Mouse (Mus musculus): ENCODE measurements around the gene Olfr571. TPM values are rescaled to one million over a fixed set of nuclear protein-coding genes. Genes with fewer than 3 reads are reported as not detected.

The Olfr571 gene
- not detected in 4 replicates for total RNA-seq (2023)

DNA sequence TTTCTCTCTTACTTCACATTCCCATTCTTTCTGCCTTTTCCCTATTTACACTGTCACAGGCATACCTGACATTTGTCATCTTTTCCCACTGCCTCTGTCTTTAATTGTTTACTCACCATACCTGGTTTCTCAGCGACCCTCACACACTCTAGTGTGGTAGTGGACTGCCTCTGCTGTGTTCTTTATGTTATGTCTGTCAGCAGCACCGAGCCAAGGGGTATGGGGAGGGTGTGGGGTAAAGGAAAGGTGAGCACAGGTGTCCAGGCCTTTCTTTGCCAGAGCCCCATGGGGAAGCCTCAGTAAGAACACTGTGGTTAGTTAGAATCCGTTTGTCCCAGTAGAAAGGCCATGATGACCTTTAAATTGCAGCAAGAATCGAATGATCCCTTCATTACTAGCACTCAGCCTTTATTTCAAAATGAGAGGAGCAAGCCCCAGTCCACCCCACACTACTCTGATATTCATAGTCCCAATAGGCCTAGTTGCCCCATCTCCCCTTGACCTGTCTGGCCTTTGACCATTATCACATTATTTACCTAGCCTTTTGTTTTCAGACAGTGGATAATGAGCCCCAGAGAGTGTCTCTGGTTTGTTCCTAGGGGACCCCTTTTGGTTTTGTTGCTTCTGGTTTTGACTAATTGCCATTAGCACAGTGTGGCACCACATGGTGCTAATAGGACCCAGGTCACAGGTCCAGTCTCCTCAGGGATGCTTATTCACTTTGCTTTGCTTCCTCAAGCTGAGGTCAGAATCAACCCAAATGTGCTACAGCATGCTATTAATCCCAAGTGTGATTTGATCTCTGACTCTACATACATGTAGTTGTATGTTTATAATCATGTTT lies at the start of gene Olfr571:
Gene Olfr571, minus strand, starts transcription at position 505 of the 844 bp plus-strand sequence.

DNA sequence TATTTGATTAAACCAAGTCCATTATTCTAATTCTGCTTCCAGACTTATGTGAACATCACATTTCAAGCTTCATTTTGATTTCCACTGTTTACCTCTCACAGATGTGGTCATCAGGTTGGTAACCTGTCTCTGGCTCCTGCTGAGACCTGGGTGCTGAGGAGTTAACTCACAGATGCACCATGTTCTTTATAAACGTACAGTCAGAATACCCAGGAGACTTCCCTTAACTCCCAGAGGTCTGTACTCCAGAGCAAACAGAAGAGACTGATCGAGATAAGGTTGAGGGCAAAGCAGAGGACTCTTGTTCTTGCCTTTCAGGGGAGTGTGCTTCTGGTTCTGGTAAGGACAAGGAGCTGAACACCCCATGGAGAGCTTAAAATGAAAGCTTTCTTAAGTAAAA lies 45.0 kb upstream of the Olfr571 start, which contains the start of gene Olfr576:
Gene Olfr576, plus strand, starts transcription at position 301 of the 400 bp plus-strand sequence.

DNA sequence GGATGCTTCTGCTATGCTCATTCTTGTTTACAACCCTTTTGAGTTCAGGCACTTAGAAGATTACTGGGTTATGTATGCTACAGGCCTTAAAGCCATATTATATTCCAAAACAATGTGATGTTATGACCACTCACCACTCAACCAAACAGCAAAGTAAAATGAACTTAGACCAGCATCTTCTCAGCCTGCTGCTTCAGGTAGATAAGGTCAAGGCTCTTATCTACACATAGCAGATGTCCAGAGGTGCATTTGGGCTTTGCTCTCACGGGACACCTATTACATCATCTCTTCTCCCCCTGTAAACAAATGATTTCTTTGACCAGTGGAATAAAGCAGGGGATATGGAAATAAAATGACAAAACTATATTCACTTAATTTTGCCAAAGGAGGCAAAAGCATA lies 41.3 kb upstream of the Olfr571 start, which contains the start of gene Olfr575:
Gene Olfr575, minus strand, starts transcription at position 183 of the 400 bp plus-strand sequence.

DNA sequence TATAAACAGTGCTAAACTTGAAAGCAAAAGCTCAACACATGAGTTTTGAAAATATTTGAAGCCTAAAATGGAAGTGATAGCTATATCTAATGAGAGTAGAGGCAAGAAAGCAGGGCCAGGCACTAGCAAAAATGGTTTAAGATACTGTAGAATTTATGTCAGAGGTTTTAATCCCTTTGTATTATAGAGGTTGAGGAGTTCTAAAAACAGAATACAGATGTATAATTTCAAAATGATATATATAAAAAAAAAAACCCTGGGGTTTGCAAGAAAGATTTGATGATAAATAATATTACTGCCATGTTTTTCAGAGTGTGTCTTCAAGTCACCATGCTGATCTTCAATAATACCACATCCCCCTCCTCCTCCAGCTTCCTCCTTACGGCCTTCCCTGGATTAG lies 30.8 kb upstream of the Olfr571 start, which contains the start of gene Olfr574:
Gene Olfr574, plus strand, starts transcription at position 301 of the 400 bp plus-strand sequence.

DNA sequence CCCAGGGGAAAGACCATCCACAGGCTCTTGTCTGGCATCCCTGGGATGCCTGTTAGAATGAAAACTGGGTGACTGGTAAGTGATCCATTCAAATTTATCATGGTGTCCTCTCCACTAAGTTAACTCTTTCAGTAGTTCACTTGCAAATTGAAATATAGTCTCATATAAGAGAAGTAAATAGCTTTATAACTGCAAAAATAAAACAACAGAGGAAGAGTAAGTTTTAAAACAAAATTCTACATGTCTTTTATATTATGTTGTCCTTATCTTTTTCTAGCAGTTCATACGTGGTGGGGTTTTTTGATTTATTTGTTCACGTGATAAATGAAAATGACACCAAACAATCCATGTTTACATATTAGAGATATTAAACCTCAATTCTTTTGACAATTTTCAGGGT lies 25.1 kb upstream of the Olfr571 start, which contains the start of gene Olfr573-ps1:
Gene Olfr573-ps1, minus strand, starts transcription at position 101 of the 400 bp plus-strand sequence.

DNA sequence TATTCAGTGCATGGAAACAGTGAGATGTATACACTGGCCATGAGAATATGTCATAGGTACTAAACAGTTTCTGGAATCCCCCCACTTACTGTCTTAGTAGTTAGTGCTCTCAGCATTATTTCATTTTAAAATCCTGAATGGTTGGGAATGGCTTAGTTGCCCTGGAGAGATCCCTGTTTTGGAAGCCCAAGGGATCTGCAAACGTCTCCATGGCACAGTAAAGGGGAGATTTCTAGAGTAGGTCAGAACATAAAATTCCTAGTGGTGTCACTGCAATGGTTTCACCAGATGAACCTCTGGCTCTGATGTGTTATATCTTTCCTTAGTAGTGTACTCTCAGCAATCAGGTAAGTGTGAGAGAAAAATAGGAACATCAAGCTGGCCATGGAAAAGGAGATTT lies 6.8 kb upstream of the Olfr571 start, which contains the start of gene Olfr572:
Gene Olfr572, plus strand, starts transcription at position 301 of the 400 bp plus-strand sequence.

DNA sequence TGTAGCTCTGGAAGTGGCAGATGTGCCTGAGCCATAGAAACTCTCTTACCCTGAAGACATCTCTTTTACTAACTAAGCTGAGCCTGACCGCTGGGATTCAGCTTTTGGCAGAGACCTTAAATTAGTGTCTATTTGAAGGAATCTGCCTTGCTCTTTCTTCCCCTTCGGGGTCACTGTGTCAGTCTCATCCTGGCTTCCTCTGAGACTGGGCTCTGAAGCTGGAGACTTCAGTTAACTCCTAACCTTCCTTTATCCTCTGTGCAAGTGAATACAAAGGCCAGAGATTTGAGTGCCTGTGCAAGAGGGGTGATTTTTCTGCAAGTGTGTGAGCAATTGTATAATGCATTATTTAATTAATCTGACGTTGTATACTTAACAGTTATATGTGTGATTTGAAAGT lies 26.6 kb downstream of the Olfr571 start, which contains the start of gene Olfr569:
Gene Olfr569, minus strand, starts transcription at position 101 of the 400 bp plus-strand sequence.

DNA sequence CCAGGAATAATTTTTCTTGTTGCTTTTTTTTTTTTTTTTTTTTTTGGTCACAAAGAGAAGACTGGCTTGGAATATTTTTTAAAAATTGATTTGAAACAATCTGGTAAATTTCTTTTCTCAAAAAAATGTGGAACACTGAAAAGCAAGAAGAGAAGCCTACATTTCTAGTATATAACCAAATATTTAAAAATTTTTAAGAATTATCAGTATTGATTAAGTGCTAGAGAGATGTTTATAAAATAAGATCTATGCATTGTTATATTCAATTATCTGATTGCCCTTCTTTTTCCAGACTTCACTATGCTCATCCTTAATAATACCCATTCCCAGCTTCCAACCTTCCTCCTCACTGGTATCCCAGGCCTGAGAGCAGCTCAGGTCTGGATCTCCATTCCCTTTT lies 40.5 kb downstream of the Olfr571 start, which contains the start of gene Olfr568:
Gene Olfr568, plus strand, starts transcription at position 301 of the 400 bp plus-strand sequence.

DNA sequence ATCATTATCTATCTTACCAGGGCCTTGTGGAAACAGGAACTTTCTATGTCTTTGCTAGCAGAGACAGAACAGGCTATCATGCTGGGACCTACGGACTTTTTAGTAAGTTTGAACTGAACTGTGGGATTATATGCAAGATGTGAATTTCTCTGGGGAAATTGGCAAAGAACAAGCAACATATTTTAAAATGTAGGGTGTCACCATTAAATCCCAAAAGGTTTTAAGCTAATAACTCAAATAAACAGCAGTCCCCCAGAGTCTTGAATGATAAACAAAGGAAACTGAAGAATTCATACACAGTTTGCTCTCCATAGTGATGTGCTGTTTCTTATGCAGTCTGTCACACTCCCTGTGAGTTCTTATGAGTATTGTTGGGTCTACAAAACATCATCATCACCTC lies 58.7 kb downstream of the Olfr571 start, which contains the start of gene Olfr566:
Gene Olfr566, minus strand, starts transcription at position 101 of the 400 bp plus-strand sequence.

Other genes starting within 250 kb of the Olfr571 start
- 11.7 to 17.4 TPM (median 15.2 TPM) in 4 replicates for gene Trim68, start 230.2 kb downstream of the Olfr571 start, total RNA-seq (2023)
- not detected in 4 replicates for gene Olfr557, start 221.6 kb downstream of the Olfr571 start, total RNA-seq (2023)
- not detected in 4 replicates for gene Olfr558, start 215.3 kb downstream of the Olfr571 start, total RNA-seq (2023)
- not detected in 4 replicates for gene Olfr33, start 198.5 kb downstream of the Olfr571 start, total RNA-seq (2023)
- not detected in 4 replicates for gene Olfr559, start 190.0 kb downstream of the Olfr571 start, total RNA-seq (2023)
- not detected in 4 replicates for gene Olfr560, start 158.2 kb downstream of the Olfr571 start, total RNA-seq (2023)
- gene Olfr78, start 158.1 kb downstream of the Olfr571 start, total RNA-seq (2023), result not detected in 4 replicates
- not detected in 4 replicates for gene Olfr561, start 146.3 kb downstream of the Olfr571 start, total RNA-seq (2023)
- gene Olfr564, start 114.1 kb downstream of the Olfr571 start, total RNA-seq (2023), result not detected in 4 replicates
- gene Olfr566, start 58.8 kb downstream of the Olfr571 start, total RNA-seq (2023), result not detected in 4 replicates
- not detected in 4 replicates for gene Olfr568, start 40.4 kb downstream of the Olfr571 start, total RNA-seq (2023)
- gene Olfr569, start 26.7 kb downstream of the Olfr571 start, total RNA-seq (2023), result not detected in 4 replicates
- not detected in 4 replicates for gene Olfr570, start 23.0 kb downstream of the Olfr571 start, total RNA-seq (2023)
- not detected in 4 replicates for gene Olfr572, start 6.9 kb upstream of the Olfr571 start, total RNA-seq (2023)
- gene Olfr573-ps1, start 25.0 kb upstream of the Olfr571 start, total RNA-seq (2023), result not detected in 4 replicates
- not detected in 4 replicates for gene Olfr574, start 30.9 kb upstream of the Olfr571 start, total RNA-seq (2023)
- not detected in 4 replicates for gene Olfr575, start 41.2 kb upstream of the Olfr571 start, total RNA-seq (2023)
- not detected in 4 replicates for gene Olfr576, start 45.1 kb upstream of the Olfr571 start, total RNA-seq (2023)
- not detected in 4 replicates for gene Olfr577, start 58.4 kb upstream of the Olfr571 start, total RNA-seq (2023)
- gene Olfr578, start 71.8 kb upstream of the Olfr571 start, total RNA-seq (2023), result not detected in 4 replicates
- not detected in 4 replicates for gene Olfr582, start 120.5 kb upstream of the Olfr571 start, total RNA-seq (2023)
- not detected in 4 replicates for gene Olfr583, start 133.8 kb upstream of the Olfr571 start, total RNA-seq (2023)
- not detected in 4 replicates for gene Olfr584, start 164.3 kb upstream of the Olfr571 start, total RNA-seq (2023)
- not detected in 4 replicates for gene Olfr585, start 180.2 kb upstream of the Olfr571 start, total RNA-seq (2023)
- not detected in 4 replicates for gene Olfr586, start 208.1 kb upstream of the Olfr571 start, total RNA-seq (2023)
- gene Olfr588-ps1, start 223.3 kb upstream of the Olfr571 start, total RNA-seq (2023), result not detected in 4 replicates
- not detected in 4 replicates for gene Olfr589, start 238.8 kb upstream of the Olfr571 start, total RNA-seq (2023)

Data from B cell, adult 62 days (primary cell).